Mouse (Mus musculus) thymus, adult 18-20 months (tissue): ENCODE results near the gene Arhgap29.

Experiments used
- DNase-seq, 2 experiments: peaks; one replicate each; pipeline ENCODE4 v3.0.0; 2022; ENCODE audit warnings: mixed read lengths in 2 of 2

Gene Arhgap29

DNA sequence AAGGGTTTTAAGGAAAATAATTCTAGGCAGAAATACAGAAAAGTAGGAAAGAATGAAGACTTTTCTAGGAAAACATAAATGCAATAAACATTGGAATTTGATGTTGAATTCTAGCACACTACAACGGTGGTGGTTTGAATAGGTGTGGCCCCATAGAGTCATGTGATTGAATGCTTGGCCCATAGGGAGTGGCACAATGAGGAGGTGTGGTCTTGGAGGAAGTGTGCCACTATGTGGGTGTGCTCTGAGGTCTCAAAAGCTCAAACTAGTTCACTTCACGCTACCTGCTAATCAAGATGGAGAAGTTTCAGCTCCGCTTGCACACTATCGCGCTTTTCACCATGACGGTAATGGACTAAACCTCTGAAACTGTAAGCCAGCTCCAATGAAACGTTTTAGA lies 66.1 kb downstream of the Arhgap29 start:
- DNase-seq = no peak

DNA sequence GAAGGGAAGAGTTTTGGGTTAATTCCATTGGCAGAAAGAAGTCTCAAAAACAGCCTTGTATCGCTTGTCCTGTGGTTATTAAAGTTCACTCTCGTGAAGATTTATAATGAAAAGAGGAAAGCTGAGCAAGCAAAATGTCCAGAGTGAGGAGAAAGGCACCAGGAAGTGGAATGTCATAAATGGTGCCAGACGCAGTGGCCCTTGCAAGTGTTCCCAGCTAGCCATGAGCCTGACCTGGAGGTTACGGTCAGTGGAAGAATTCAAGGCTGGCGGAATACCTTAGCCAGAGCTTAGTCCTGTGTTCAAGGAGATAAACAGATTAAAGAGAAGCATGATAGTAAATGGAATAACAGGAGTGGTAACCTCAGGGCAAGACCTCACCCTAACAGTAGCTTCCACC lies 66.8 kb downstream of the Arhgap29 start:
- DNase-seq = no peak

DNA sequence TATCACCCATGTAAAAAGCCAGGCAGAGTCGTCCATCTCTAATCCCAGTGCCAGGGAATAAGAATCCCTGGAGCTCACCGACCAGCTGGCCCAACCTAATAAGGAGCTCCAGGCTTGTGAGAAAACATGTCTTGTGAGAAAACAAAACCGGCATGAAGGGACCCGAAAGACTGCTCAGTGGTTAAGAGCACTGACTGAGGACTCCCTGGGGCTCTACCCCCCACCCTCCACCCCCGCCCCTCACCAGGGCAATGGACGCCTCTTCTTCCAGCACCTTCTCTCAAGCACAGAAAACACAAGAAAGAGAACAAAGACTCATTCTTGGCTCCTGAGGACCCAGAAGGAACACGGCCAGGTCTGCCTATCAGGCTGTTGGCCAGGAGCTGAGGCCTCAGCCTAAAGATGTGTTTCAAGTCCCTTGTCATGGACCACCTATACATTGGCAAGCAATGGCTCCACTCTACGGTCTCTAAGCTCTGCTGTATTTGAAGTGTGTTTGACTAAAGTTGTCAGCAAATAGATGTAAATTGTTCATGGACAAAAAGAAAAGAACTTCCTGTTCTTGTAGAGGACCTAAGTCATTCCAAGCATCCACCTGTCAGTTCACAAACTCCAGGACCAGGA lies 68.8 kb downstream of the Arhgap29 start:
- no peak for DNase-seq

DNA sequence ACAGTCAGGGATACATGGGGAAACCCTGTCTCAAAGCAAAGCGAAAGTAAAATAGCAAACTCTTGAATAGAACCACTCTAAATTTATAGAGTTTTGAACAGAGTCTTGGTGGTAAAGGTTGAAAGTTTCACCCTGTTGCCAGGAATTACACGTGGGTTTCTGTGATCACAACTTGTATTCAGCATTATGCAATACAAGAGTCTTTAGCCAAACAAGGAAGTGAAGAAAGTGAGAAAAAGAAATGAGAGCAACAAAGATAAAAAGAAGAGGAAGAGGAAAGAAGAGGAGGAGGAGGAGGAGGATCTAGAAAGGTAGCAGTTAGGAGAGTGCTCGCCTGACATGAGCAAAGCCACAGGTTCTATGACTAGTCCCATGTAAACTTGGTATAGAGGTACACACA lies 70.0 kb downstream of the Arhgap29 start:
- no peak for DNase-seq

DNA sequence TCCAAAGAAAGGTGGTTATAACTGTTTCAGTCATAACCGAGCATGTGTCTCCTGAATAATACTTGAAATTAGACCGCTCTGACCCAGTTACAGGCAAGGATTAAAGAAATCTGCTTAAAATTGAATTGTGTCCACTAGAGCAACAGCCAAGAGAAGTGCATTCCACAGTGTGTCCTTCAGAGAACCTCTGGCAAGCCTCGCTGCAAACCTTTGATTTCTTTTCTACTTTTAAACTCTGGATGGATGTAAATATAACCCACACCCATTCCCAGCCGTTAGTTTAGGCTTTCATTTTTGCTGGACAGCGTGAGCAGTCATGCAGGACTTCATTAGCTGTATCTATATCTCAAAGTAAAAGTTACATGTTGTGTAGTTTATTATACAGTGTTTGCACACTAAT lies 74.3 kb downstream of the Arhgap29 start:
- DNase-seq = no peak

DNA sequence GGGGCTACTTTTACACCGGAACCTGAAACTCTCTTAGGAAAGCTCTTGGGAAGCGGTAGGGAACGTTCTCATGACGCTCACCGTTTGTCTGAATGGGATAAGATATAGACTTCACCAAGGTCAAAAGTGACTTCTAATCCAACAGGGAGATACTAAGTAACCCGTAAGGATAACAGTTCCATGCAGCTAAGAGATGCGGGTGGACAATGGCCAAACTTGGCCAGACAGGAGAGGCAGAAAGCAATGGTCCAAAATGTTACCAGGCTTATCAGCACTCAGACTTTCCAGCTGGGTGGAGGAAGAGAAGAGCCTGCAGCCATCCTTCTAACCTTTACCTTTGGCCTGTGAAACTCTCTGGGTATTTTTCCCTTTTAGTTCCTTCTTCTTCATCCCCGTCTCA lies 75.4 kb downstream of the Arhgap29 start:
- DNase-seq = no peak

DNA sequence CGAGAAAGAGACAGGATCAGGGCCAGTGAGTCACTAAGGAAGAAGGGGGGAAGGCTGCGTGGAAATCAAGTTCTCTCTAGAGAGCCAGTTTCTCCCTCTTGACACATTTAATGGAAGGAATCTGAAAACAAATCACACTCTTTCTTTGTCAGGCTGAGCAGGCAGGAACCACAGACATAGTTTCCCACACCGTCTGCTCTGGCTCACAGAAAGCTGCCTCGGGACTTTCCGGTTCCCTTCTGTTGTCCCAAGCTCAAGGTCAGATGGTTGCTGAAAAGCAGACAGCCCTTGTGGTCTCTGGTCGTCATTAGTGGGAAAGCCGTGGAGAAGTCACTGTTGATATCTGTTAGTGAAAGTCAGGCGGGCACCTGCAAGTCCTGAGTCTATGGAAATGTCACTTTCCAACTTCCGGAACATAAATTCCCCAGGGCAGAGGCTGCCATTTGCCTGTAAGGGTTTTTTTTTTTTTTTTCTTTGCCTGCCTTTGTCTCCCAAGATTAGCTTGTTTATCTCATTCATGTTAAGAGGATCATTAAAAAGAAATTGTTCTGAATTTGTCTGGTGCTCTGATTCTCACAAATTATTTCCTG lies 81.0 kb downstream of the Arhgap29 start:
- no peak for DNase-seq

DNA sequence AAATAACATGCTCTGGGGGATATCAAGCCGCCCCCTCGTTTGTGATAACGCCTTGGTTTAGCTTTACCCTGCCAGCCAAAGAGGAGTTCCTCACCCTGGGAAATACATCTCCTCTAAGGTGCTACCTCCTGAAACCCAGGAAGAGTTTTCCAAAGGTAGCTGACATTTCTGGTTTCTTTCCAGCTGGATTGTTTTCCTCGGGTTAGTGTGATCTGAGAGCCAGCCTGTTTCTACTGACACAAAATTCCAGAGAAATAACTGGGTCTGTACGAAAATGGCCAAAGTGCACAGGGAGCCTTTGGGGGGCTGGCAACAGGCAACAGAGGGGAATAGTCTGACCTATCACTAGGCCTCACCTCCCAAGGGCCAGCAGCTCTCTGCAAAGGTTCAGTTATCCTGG lies 81.9 kb downstream of the Arhgap29 start:
- no peak for DNase-seq

DNA sequence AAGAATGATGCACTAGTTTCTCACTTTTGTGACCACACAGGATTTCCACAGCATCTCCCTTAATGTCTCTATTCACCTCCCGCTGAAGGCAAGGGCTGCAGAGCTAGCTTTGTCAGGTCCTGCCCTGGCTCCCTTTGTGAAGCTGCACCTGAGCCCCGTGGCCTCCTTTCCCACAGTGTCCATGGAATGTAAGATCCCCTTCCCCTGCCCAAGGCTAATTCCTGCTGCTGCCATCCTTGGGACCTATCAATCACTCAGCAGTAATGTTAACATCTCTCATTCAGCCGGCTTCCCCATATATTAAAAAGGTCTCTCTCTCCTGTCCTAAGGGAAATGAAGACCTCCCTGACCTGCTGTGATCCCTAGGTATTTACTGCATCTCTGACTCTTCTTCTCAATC lies 82.8 kb downstream of the Arhgap29 start:
- no peak for DNase-seq

DNA sequence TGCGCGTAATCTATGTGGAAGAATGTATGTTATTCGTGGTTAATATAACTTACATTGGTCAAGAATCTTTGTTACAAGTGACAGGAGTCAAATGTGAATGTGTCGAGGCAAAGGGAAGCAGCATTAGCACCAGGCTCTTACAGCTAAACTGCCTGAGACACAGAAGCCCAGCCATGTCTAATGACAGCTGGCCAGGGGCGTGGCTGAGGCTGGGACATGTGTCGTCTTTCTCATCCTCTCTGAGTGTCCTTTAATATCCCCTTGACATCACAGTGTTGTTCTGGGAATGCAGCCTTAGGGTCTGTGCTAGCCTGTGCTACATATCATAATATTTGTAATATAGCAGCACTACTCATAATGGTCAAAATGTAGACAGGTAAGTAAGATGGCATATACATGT lies 88.2 kb downstream of the Arhgap29 start:
- no peak for DNase-seq

DNA sequence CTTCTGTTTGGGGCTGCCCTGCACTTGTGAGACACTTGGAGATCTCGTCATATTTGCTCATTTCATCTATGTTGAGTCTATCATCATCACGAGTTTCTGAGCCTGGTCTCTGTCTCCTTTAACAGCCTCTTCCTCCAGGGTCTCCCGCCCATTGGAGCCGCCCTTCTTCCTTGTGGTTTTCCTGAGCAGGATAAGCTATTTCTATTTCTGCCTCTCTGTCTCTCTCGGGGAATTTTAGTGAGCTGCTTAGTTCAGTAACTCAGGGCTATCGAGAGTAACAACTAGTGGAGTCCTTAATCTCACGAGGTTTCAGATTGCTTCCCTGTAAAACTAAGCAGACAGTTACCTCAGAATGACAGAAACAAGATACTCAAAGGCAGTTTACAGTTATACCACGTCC lies 90.8 kb downstream of the Arhgap29 start:
- no peak for DNase-seq

DNA sequence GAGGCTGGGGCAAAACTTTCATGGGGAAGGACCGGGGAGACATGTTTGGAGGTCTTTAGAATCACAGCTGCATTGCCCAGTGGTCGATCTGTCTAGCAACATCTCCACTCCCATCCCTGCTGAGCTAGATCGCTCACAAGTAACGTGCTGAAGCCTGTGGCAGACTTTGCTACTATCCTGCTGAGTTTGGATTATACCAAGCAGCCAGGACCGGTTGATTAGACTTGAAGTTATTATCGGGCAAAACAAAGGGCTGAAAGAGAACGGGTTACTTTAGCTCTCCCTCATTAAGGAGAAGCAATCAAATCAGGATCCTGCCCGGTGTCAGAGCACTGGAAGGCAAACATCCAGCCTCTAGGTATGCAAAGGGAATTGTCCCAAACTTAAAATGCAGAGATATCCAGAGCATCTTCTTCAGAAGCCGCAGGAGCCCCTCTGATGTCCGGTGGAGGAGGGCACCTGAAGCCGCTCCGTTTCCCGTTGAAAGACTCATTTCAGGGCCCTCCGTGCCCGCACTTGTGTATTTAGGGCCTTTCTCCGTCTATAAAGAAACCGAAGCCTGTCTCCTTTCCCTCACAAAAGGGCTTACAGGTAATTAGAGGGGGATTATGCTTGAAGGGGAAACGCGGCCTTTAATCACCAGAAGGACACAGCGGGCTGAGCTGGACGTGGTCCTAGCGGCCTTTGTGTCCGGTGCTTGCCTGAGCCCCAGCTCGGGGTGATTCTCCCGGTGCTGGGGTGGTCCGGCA lies 91.6 kb downstream of the Arhgap29 start, which contains the start of gene Abca4:
TSS of gene Abca4 (plus strand) at position 645 of the 749 bp plus-strand sequence.
- DNase-seq = no peak

DNA sequence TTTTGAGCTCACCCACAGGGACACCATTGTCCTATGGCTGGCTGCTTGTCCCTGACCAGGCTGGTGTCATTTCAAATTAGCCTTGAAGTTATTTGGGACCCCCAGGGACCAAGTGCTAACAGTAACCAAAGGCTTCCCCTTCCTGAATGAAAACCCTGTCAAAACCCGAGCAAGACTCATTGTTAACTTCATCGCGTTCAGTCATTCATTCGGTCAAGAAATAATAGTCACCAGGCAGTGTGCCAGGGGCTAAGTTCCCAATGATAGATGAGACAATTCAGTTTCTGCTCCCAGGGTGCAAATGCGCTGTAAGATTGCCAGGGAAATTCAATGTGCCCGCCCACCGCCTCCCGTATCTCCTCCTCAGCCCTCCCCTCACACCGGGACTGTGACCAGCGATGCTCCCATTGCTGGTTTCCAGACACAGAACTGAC lies 93.9 kb downstream of the Arhgap29 start:
- no peak for DNase-seq

DNA sequence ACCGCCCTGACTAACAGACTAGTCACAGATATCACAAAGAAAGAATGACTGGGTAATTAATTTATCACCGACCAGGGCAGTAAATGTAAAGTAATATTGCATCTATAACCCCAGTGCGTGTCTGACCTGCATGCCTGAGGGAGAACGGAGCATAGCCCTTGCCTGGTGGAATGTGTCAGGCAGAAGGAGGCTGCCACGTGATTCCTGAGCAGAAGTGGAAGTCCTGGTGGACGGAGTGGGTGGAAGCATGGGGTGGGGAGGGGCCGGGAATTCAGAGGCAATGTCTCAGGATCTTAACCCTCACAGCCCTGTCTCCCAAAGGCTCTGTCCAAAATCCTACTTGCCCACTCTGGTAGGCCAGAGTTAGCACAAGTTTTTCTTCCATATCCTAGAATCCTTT lies 95.1 kb downstream of the Arhgap29 start:
- no peak for DNase-seq

DNA sequence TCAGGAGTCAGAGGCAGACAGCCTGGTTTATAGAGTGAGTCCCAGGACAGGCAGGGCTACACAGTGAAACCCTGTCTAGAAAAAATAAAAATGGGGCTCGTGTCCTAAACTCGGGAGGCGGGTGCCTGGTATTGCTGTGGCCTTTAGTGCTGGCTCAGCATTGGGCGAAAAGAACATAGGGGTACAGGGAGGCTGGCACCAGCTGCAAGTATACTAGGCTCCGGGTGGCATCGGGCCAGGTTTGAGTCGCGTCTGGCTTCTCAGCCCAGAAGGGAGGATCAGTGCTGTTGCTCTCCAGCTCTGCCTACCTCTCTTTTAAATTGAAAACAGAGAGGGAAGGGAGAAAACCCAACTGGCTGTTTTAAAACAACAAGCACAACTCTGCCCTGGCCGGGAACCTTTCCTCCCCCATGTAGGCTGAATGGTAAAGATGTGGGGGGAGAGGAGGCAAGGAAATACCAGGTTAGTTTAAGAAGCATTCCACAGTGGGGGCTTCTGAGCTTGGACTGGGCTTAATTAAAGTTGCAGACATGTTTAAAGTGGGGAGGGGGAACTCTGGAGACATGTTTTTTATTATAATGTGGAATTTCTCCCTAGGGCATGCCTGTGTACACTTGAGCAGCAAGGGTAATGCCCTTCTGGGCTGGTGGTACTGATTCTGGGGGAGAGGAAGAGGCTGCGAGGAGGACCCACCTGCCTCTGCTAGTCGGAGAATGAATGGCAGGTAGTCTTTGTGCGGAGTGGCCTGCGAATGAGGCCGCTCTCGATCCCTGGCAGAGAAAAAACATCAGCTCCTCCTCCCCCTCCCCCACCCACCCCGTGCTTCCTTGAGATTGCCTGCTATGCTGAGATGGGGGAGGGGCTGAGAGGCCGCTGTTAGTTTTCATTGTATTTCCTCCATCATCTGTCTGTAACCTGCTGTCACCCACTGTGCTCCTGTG lies 95.8 kb downstream of the Arhgap29 start:
- no peak for DNase-seq

DNA sequence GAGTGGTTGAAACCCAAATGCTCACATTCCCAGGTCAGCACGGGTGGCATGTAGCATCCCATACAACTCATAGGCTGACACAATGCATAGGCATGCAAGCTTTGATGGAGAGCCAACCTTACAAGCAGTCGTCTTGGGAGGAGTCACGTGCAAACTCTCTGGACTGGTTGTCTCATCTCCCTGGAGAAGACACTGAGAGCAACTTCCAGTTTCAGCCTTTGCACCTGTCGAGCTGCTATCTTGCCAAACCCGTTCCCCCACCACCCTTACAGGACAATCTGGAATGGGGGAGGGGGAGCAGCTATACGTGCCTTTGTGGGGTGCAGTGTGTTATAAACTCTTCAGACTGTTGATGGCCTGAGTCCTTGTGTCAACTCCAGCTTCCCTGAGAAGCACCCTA lies 96.8 kb downstream of the Arhgap29 start:
- no peak for DNase-seq

DNA sequence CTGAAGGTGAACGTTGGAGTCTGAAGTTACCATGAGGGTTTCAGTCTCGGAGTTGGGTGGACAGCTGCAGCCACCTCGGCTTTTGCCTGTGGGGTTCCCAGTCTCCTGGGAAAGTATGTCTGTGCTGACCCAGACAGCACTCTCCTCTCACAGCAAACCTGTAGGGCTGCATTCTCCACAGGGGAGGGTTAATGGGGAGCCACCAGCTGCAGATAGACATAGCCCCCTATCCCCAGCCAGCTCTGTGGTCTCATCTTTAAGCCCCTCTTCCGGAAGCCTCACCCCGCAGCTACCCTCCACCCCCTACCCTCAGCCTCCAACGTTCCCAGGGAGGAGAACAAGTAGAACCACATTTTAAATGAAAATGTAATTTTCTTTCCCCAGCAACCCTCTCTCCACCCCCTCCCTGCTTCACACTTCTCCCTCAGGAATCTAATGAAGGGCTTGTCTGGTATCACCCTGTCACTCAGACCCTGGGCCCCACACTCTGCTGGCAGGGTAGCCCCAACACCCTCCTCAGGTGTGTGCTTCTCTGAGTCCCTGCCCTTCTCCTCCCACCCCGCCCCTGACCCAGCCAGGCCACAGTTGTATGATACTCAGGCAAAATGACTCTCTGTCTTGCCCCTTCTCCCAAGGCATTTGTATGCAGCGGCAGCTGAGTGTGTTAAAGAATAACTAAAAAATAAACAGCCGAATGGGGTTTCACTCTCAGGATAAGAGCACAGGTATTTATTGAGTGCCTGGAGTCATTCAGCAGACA lies 106.3 kb downstream of the Arhgap29 start:
- DNase-seq = no peak

DNA sequence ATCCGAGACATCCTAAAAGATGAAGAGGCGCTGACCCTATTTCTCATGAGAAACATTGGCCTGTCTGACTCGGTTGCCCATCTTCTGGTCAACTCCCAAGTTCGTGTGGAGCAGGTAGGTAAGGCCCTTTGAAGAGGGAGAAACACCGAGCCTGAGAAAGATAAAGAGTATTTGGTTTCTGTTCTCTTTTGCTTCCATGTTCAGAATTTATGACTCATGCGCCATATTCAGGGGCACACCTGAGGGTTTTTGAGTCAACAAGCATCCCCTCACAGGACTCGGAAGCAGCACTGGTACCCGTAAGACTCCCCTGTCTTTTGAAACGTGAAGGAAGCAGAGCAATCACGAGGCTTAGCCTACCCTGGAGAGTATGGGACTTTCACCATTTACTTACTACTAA lies 110.2 kb downstream of the Arhgap29 start:
- DNase-seq = no peak

DNA sequence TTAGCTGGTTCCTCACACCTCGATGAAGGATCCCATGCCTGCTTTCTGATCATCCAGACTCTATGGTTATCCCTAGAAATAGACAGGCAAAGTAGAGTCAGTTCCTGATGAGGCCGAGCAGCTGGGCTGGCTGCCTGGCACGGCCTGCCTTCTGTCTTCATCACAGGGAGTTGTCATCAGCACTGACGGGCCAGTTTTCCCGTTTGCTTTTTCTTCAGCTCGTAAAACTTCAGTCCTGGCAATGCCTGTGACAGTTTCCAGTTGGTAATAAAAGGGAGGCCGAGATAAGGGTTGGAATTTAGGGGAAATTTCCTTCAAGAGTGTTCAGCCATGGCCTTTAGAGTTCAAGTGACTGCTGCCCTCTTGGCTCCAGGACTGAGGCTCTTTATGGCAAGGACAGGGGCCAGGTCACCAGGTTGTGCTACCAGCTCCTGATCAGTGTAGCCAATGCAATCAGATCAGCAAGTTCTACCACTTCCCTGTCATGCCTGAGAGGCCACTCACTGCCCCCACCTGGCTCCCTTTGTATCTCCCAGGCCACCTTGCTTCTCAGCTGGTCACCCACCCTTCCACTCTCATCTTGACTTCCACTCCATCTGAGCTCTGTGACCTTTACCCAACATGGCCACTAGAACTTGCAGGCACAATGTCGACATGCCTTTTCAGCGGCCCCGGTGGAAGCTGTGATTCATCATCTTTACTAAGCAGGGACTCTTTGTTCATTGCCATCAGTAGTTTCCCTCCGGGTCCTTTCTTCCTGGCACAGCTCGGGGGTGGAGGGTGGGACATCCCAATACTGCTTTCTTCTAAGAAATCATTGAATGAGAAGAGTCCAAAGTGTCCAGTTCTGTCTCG lies 112.4 kb downstream of the Arhgap29 start:
- no peak for DNase-seq
